Mouse (Mus musculus) heart, embryonic 15.5 days (tissue): ENCODE data around the gene Mdga1. TPM values are rescaled to one million over a fixed set of nuclear protein-coding genes. Genes with fewer than 3 reads are reported as not detected.
A peak's percentile ranks its signal among the peaks of the same experiment; 100 is the strongest.

Source experiments
- ATAC-seq: fragments of 200-750 bp; cut with Nextera tagmentation; replicated peaks from 2 replicates; pipeline ENCODE4 v1.8.0; 2017; ENCODE audit warnings: low read depth, moderate TSS enrichment; ENCODE audit not compliant: insufficient number of reproducible peaks, insufficient read depth, low FRiP score
- H3K27ac ChIP-seq: fragments of 300-500 bp; sonication (generic); 2 replicates; pipeline ENCODE4 v1.5.1; 2015; ENCODE audit warnings: mild to moderate bottlenecking, inconsistent platforms
- H3K27me3 ChIP-seq: fragments of 300-500 bp; sonication (generic); 2 replicates; pipeline ENCODE4 v1.6.1; 2015; ENCODE audit warnings: inconsistent platforms
- H3K36me3 ChIP-seq: fragments of 300-500 bp; sonication (generic); 2 replicates; pipeline ENCODE4 v1.6.1; 2015; ENCODE audit warnings: mild to moderate bottlenecking, inconsistent platforms
- H3K4me1 ChIP-seq: fragments of 300-500 bp; sonication (generic); replicated peaks from 2 replicates; pipeline ENCODE4 v1.6.1; 2015; ENCODE audit warnings: inconsistent platforms
- H3K4me2 ChIP-seq: fragments of 300-500 bp; sonication (generic); 2 replicates; pipeline ENCODE4 v1.6.1; 2015; ENCODE audit warnings: inconsistent platforms, mild to moderate bottlenecking, moderate library complexity
- H3K4me3 ChIP-seq: fragments of 300-500 bp; sonication (generic); 2 replicates; pipeline ENCODE4 v1.5.1; 2015; ENCODE audit warnings: mild to moderate bottlenecking, inconsistent platforms
- H3K9ac ChIP-seq: fragments of 300-500 bp; sonication (generic); 2 replicates; pipeline ENCODE4 v1.6.1; 2015; ENCODE audit warnings: mild to moderate bottlenecking, inconsistent platforms
- H3K9me3 ChIP-seq: fragments of 300-500 bp; sonication (generic); replicated peaks from 2 replicates; pipeline ENCODE4 v1.6.1; 2016; ENCODE audit warnings: inconsistent platforms
- WGBS: fragments of 180-500 bp; shearing (Covaris S2); methylation state at CpG from one replicate; pipeline ENCODE4 v1.1.7; 2015; ENCODE audit warnings: mixed read lengths; 5-methylcytosine and 5-hydroxymethylcytosine counted together
- polyA plus RNA-seq: library from polyadenylated mRNA; unstranded; fragments of >200 nt; fragmentation: Nextera tagmentation; extraction: Ambion mirVana; gene quantifications from 2 replicates; pipeline ENCODE4 v1.2.1, GENCODE M21; 2015

The Mdga1 gene
- polyA plus RNA-seq, 1 experiment from 2014 or later = 4.2 TPM

- 2% methylated on average over 5 of the region's 5 CpGs for WGBS
- no peak overlapping the region for H3K27ac ChIP-seq
Measured at GRCm38 (mm10) chr17:29882885-29883284, 87.0 kb downstream of the Mdga1 start.

GRCm38 (mm10) chr17:29880251-29880650, 89.6 kb downstream of the Mdga1 start:
- Histone ChIP-seq H3K27me3 (peaks cover 25% of the 10 kb centered on the region), H3K4me3 (no peak overlapping the region), H3K27ac (no peak overlapping the region), H3K9me3 (no peaks in the 10 kb centered on the region), H3K4me2 (no peak overlapping the region), H3K36me3 (no peaks in the 10 kb centered on the region), H3K9ac (no peak overlapping the region), H3K4me1 (no peaks in the 10 kb centered on the region)
- ATAC-seq = no peak
- WGBS = 62% methylated on average over 10 of the region's 10 CpGs

More at GRCm38 (mm10) chr17:29882885-29883284, 87.0 kb downstream of the Mdga1 start:
- H3K36me3 ChIP-seq = no peaks in the 10 kb centered on the region
- H3K9ac ChIP-seq = no peak overlapping the region
- no peak overlapping the region for H3K4me2 ChIP-seq
- no peak for ATAC-seq
- no peak overlapping the region for H3K4me3 ChIP-seq
- H3K4me1 ChIP-seq = peaks cover 24% of the 10 kb centered on the region
- no peaks in the 10 kb centered on the region for H3K9me3 ChIP-seq
- H3K27me3 ChIP-seq = peaks cover 33% of the 10 kb centered on the region

- Histone ChIP-seq H3K27ac (no peak overlapping the region), H3K27me3 (peaks cover 14% of the 10 kb centered on the region), H3K4me1 (peaks cover 9% of the 10 kb centered on the region), H3K9me3 (no peaks in the 10 kb centered on the region), H3K9ac (no peak overlapping the region), H3K36me3 (no peaks in the 10 kb centered on the region), H3K4me2 (no peak overlapping the region), H3K4me3 (no peak overlapping the region)
- WGBS = 84% methylated on average over 10 of the region's 10 CpGs
- no peak for ATAC-seq
Measured at GRCm38 (mm10) chr17:29878990-29879389, 90.9 kb downstream of the Mdga1 start.

- Histone ChIP-seq H3K36me3 (no peaks in the 10 kb centered on the region), H3K4me3 (no peak overlapping the region), H3K4me2 (peak overlapping the region; percentile 15; the same call in 1 of the 2 replicates), H3K9me3 (no peaks in the 10 kb centered on the region), H3K4me1 (peaks cover 14% of the 10 kb centered on the region), H3K9ac (no peak overlapping the region), H3K27me3 (0 out of 2 replicates have a peak, but pooled peaks cover 4% of the 10 kb centered on the region), H3K27ac (no peak overlapping the region)
- WGBS = 16% methylated on average over 27 of the region's 27 CpGs
- ATAC-seq = no peak; the same call in 1 of the 2 replicates
Measured at GRCm38 (mm10) chr17:29874082-29874679, 95.7 kb downstream of the Mdga1 start.

- no peak overlapping the region for H3K9ac ChIP-seq
- no peak overlapping the region for H3K4me3 ChIP-seq
- peaks cover 14% of the 10 kb centered on the region for H3K4me1 ChIP-seq
- ATAC-seq = no peak
- 69% methylated on average over 7 of the region's 7 CpGs for WGBS
- H3K9me3 ChIP-seq = no peaks in the 10 kb centered on the region
- H3K36me3 ChIP-seq = no peaks in the 10 kb centered on the region
- no peak overlapping the region for H3K27ac ChIP-seq
- 0 out of 2 replicates have a peak, but pooled peaks cover 4% of the 10 kb centered on the region for H3K27me3 ChIP-seq
- H3K4me2 ChIP-seq = no peak overlapping the region
Measured at GRCm38 (mm10) chr17:29873580-29874015, 96.3 kb downstream of the Mdga1 start.

GRCm38 (mm10) chr17:29870316-29870715, 99.6 kb downstream of the Mdga1 start:
- Histone ChIP-seq H3K4me1 (peaks cover 14% of the 10 kb centered on the region), H3K9me3 (no peaks in the 10 kb centered on the region), H3K36me3 (no peaks in the 10 kb centered on the region), H3K4me3 (no peak overlapping the region), H3K9ac (no peak overlapping the region), H3K27me3 (0 out of 2 replicates have a peak, but pooled peaks cover 2% of the 10 kb centered on the region), H3K4me2 (no peak overlapping the region; the same call in 1 of the 2 replicates), H3K27ac (no peak overlapping the region)
- WGBS = 61% methylated on average over 12 of the region's 12 CpGs
- no peak for ATAC-seq

- no peaks in the 10 kb centered on the region for H3K9me3 ChIP-seq
- no peak for ATAC-seq
- no peak overlapping the region for H3K27ac ChIP-seq
- no peak overlapping the region for H3K9ac ChIP-seq
- H3K27me3 ChIP-seq = no peaks in the 10 kb centered on the region
- H3K36me3 ChIP-seq = no peaks in the 10 kb centered on the region
- no peaks in the 10 kb centered on the region for H3K4me1 ChIP-seq
- no peak overlapping the region for H3K4me2 ChIP-seq
- no peak overlapping the region for H3K4me3 ChIP-seq
- WGBS = 58% methylated on average over 6 of the region's 6 CpGs
Measured at GRCm38 (mm10) chr17:29865914-29866313, 104.0 kb downstream of the Mdga1 start.

GRCm38 (mm10) chr17:29864440-29864839, 105.4 kb downstream of the Mdga1 start:
- WGBS = 60% methylated on average over 7 of the region's 7 CpGs
- Histone ChIP-seq H3K9ac (no peak overlapping the region), H3K4me2 (no peak overlapping the region), H3K27me3 (no peaks in the 10 kb centered on the region), H3K9me3 (no peaks in the 10 kb centered on the region), H3K4me3 (no peak overlapping the region), H3K27ac (no peak overlapping the region), H3K4me1 (peaks cover 6% of the 10 kb centered on the region), H3K36me3 (no peaks in the 10 kb centered on the region)
- ATAC-seq = no peak

- Histone ChIP-seq H3K27me3 (no peaks in the 10 kb centered on the region), H3K27ac (no peak overlapping the region), H3K4me2 (no peak overlapping the region), H3K4me1 (peaks cover 13% of the 10 kb centered on the region), H3K36me3 (no peaks in the 10 kb centered on the region), H3K4me3 (no peak overlapping the region), H3K9ac (no peak overlapping the region), H3K9me3 (no peaks in the 10 kb centered on the region)
- 33% methylated on average over 13 of the region's 13 CpGs for WGBS
- peak; percentile 22; the same call in 1 of the 2 replicates for ATAC-seq
Measured at GRCm38 (mm10) chr17:29859788-29860283, 110.1 kb downstream of the Mdga1 start.

- no peak overlapping the region for H3K4me3 ChIP-seq
- no peak overlapping the region for H3K4me2 ChIP-seq
- H3K9me3 ChIP-seq = no peaks in the 10 kb centered on the region
- H3K27ac ChIP-seq = no peak overlapping the region
- H3K4me1 ChIP-seq = peaks cover 13% of the 10 kb centered on the region
- no peaks in the 10 kb centered on the region for H3K36me3 ChIP-seq
- 88% methylated on average over 3 of the region's 3 CpGs for WGBS
- no peaks in the 10 kb centered on the region for H3K27me3 ChIP-seq
- no peak for ATAC-seq
- no peak overlapping the region for H3K9ac ChIP-seq
Measured at GRCm38 (mm10) chr17:29858764-29859163, 111.1 kb downstream of the Mdga1 start.

GRCm38 (mm10) chr17:29855702-29856580, 113.9 kb downstream of the Mdga1 start:
- no peak overlapping the region for H3K27ac ChIP-seq
- 70% methylated on average over 18 of the region's 18 CpGs for WGBS
- H3K4me2 ChIP-seq = no peak overlapping the region
- H3K9me3 ChIP-seq = no peaks in the 10 kb centered on the region
- H3K4me3 ChIP-seq = no peak overlapping the region
- H3K4me1 ChIP-seq = peaks cover 26% of the 10 kb centered on the region
- H3K27me3 ChIP-seq = peaks cover 6% of the 10 kb centered on the region; the same call in 1 of the 2 replicates
- H3K9ac ChIP-seq = no peak overlapping the region
- ATAC-seq = no peak
- no peaks in the 10 kb centered on the region for H3K36me3 ChIP-seq
